Mouse (Mus musculus) thymus, postnatal 14 days (tissue): Measurements from ENCODE around the gene Cdk19.
"Not testable (repeated sequence)": the region's sequence is repeated elsewhere in the genome, so short reads cannot be mapped to it uniquely, and the experiment has no call there.

ENCODE experiments used
- DNase-seq: peaks from one replicate; pipeline ENCODE4 v3.0.0; 2021

Gene Cdk19

GRCm38 (mm10) chr10:40525616-40526155, 186.3 kb downstream of the Cdk19 start:
- DNase-seq = no peak

- DNase-seq = no peak
Observed at GRCm38 (mm10) chr10:40526301-40526761, 187.0 kb downstream of the Cdk19 start.

- no peak for DNase-seq
Observed at GRCm38 (mm10) chr10:40526986-40527385, 187.6 kb downstream of the Cdk19 start.

- DNase-seq = peak; percentile 73
Observed at GRCm38 (mm10) chr10:40527573-40527972, 188.2 kb downstream of the Cdk19 start.

GRCm38 (mm10) chr10:40528668-40529067, 189.3 kb downstream of the Cdk19 start:
- DNase-seq = no peak

GRCm38 (mm10) chr10:40529617-40530016, 190.3 kb downstream of the Cdk19 start:
- DNase-seq = peak; percentile 78

- no peak for DNase-seq
Observed at GRCm38 (mm10) chr10:40530661-40531060, 191.3 kb downstream of the Cdk19 start.

- not testable (repeated sequence) for DNase-seq
Observed at GRCm38 (mm10) chr10:40532586-40532985, 193.2 kb downstream of the Cdk19 start.
